Mouse (Mus musculus) brain, embryonic 14.5 days (tissue): ENCODE data around the gene Plscr2. TPM values are rescaled to one million over a fixed set of nuclear protein-coding genes. Genes with fewer than 3 reads are reported as not detected.

Experiments used
- DNase-seq: peaks from one replicate; pipeline ENCODE4 v3.0.0-alpha.2; 2011; ENCODE audit warnings: low read depth
- CTCF ChIP-seq: fragments of 200-500 bp; IDR thresholded peaks from 2 replicates; pipeline ENCODE4 v1.5.1; 2012; ENCODE audit warnings: inconsistent platforms, mild to moderate bottlenecking, moderate library complexity, borderline replicate concordance; ENCODE audit not compliant: insufficient read depth, insufficient read length; ENCODE audit errors: extremely low read depth
- POLR2A ChIP-seq: fragments of 200-500 bp; IDR thresholded peaks from 2 replicates; pipeline ENCODE4 v1.6.1; 2012; ENCODE audit warnings: mild to moderate bottlenecking, inconsistent platforms, borderline replicate concordance; ENCODE audit not compliant: poor library complexity, insufficient read depth, insufficient read length, severe bottlenecking; ENCODE audit errors: extremely low read depth
- polyA plus RNA-seq: library from polyadenylated mRNA; depleted of rRNA; stranded (reverse); fragments of >200 nt; gene quantifications from 2 replicates; pipeline ENCODE4 v1.2.3, GENCODE M21; 2012; rRNA removed

The Plscr2 gene
- polyA plus RNA-seq, 1 experiment: 0.46 TPM

DNA sequence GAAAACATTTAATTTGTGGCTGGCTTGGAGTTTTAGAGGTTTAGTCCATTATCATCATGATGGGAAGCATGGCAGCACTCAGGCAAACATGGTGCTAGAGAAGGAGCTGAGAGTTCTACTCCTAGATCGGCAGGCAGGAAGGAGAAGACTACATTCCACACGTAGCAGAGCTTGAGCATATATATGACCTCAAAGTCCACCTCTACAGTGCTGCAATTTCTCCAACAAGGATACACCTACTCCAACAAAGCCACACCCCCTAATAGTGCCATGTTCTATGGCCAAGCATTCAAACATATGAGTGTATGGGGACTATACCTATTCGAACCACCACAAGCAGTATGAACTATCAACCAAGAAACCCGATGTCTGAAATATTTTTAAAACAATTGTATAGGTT, 56.0 kb downstream of the Plscr2 start:
- TF ChIP-seq POLR2A: no peak
- no peak for DNase-seq

- TF ChIP-seq CTCF (no peak), POLR2A (no peak)
- DNase-seq: no peak
Measured at GRCm38 (mm10) chr9:92334845-92335244, 59.4 kb downstream of the Plscr2 start.

DNA sequence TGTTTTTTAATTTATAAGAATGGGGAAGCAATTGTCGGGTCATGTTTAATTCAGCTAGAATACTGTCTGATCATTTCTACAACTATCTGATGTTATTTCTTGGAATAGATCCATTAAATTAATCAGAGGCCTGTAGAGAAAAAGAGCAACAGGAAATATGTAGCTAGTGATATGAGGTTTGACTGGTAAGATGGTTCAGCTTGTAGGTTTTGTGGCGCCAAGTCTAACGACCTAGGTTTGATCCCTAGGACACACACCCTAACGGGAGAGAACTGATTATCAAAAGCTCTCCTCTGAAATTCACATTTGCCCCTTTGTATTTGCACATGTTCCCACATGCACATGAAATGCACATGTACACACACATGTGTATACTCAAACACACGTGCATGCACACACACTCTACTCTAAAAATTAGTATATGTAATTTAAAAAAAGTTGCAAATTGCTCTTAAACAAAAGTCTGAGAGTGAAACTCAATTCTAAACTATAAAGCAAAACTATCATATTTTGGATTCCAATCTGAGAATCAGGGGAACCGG, 59.9 kb downstream of the Plscr2 start:
- TF ChIP-seq CTCF (no peak), POLR2A (no peak)

GRCm38 (mm10) chr9:92337063-92337462, 61.7 kb downstream of the Plscr2 start:
- no peak for TF ChIP-seq CTCF

More for the DNA sequence above, 59.9 kb downstream of the Plscr2 start:
- DNase-seq: no peak

DNA sequence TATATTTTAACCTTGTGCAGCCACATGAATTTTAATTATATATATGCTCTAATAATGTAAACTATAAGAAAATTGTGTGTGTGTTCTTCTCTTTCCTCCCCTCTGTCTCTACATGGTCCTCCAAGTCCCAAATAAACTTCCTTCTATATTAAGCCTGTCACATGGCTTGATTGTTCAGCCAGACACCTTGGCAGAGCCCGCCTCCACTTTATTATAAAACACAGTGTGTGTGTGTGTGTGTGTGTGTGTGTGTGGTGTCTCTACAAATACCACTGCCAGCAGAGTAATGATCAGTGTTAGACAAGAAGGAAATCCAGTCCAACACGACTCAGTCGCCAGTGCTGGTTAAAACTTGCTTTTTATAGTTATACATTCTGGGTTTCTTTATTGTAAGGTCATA, 62.3 kb downstream of the Plscr2 start:
- DNase-seq: no peak
- TF ChIP-seq POLR2A (no peak), CTCF (no peak)

More at GRCm38 (mm10) chr9:92337063-92337462, 61.7 kb downstream of the Plscr2 start:
- DNase-seq: no peak

GRCm38 (mm10) chr9:92338954-92339353, 63.6 kb downstream of the Plscr2 start:
- no peak for TF ChIP-seq CTCF
- TF ChIP-seq POLR2A: no peak
- DNase-seq: no peak

Other genes with a start within 250 kb of the Plscr2 start
- gene Plscr5, start 82.7 kb upstream of the Plscr2 start, polyA plus RNA-seq: 0.29 and 0.40 TPM in 2 replicates
- 5.2 and 5.3 TPM in 2 replicates for gene Plscr1, start 25.9 kb upstream of the Plscr2 start, polyA plus RNA-seq
- not detected in 2 replicates for gene 1700057G04Rik, start 33.8 kb downstream of the Plscr2 start, polyA plus RNA-seq
- gene Plscr4, start 181.8 kb downstream of the Plscr2 start, polyA plus RNA-seq: 0.91 and 1.3 TPM in 2 replicates